ENCODE assay signal across 19 mouse cellular contexts in genomic region chr13:21292631-21293030, GRCm38 (mm10). TPM values are rescaled to one million over a fixed set of nuclear protein-coding genes. Genes with fewer than 3 reads are reported as not detected.
DNase-seq lines count a peak whose midpoint lies in the region; ATAC-seq lines count a peak whose summit lies in the region.
"Had no signal": no experiment of that assay in that cellular context is flagged by ENCODE, and none has a peak within 500 bp of the region (broad histone marks: within the 10 kb centered on the region; RNA-seq: fewer than 3 reads in every experiment).

Gene Gpx5, minus strand, starts transcription at chr13:21292731.

- no peak within 1 kb of the TSS for H3K9ac ChIP-seq in forebrain, embryonic 11.5 days (ENCODE audit: low read length)
- H3K9ac ChIP-seq in forebrain, embryonic 14.5 days (ENCODE audit: low read length) = no peak within 1 kb of the TSS

- no peaks in the 10 kb centered on the region for H3K4me1 ChIP-seq in forebrain, embryonic 11.5 days (replicated peaks; ENCODE audit: control insufficient read depth, insufficient read depth, low read length)
- no peaks in the 10 kb centered on the region for H3K4me1 ChIP-seq in forebrain, embryonic 14.5 days (ENCODE audit: control insufficient read depth, insufficient read depth, low read length)

- peak; percentile 14 for DNase-seq in forebrain, embryonic 11.5 days (ENCODE audit: low spot score)
- no peak for DNase-seq in forebrain, embryonic 14.5 days (ENCODE audit: low spot score)
- no peak for DNase-seq in gonadal fat pad, adult 2 months (ENCODE audit: low read depth)
- DNase-seq in kidney, adult 8-10 months = no peak
- DNase-seq: adrenal gland, adult 2 months; adrenal gland, adult 8-10 months; adrenal gland, postnatal 10 days; adrenal gland, postnatal 14 days; adrenal gland, postnatal 25 days; adrenal gland, postnatal 36 days; B cell, adult 2 months; cerebellum, adult 11 months; cerebellum, adult 11-12 months; cerebellum, adult 18-20 months had no signal

- no peak within 1 kb of the TSS for H3K27ac ChIP-seq in forebrain, embryonic 11.5 days (ENCODE audit: low read depth, low read length)
- H3K27ac ChIP-seq in forebrain, embryonic 14.5 days (ENCODE audit: low read depth, low read length) = no peak within 1 kb of the TSS

- no peak for ATAC-seq in forebrain, embryonic 11.5 days (replicated peaks; ENCODE audit: low FRiP score)
- ATAC-seq in forebrain, embryonic 14.5 days = no peak
- ATAC-seq: activated CD4-positive, CD25-positive, alpha-beta regulatory T cell, adult 4 months; CD4-positive, CD25-positive, alpha-beta regulatory T cell, adult 4 months; Patski had no signal

- no peaks in the 10 kb centered on the region for H3K27me3 ChIP-seq in forebrain, embryonic 11.5 days (ENCODE audit: control insufficient read depth, insufficient read depth, low read length)
- no peaks in the 10 kb centered on the region for H3K27me3 ChIP-seq in forebrain, embryonic 14.5 days (replicated peaks; ENCODE audit: control insufficient read depth, insufficient read depth, low read length)

- H3K36me3 ChIP-seq in forebrain, embryonic 11.5 days (ENCODE audit: control insufficient read depth, insufficient read depth, low read length) = no peaks in the 10 kb centered on the region
- no peaks in the 10 kb centered on the region for H3K36me3 ChIP-seq in forebrain, embryonic 14.5 days (ENCODE audit: control insufficient read depth, insufficient read depth, low read length)
- H3K36me3 ChIP-seq: G1E had no signal

- H3K9me3 ChIP-seq in forebrain, embryonic 11.5 days (ENCODE audit: control insufficient read depth, low read length) = no peaks in the 10 kb centered on the region
- no peaks in the 10 kb centered on the region for H3K9me3 ChIP-seq in forebrain, embryonic 14.5 days (replicated peaks; ENCODE audit: control insufficient read depth, low read length)
- H3K9me3 ChIP-seq: G1E had no signal

- WGBS in forebrain, embryonic 11.5 days = 94% methylated on average over 6 of the region's 6 CpGs
- WGBS in forebrain, embryonic 14.5 days = 94% methylated on average over 6 of the region's 6 CpGs

- no peak within 1 kb of the TSS for H3K4me3 ChIP-seq in forebrain, embryonic 11.5 days (ENCODE audit: low read depth, low read length)
- no peak within 1 kb of the TSS for H3K4me3 ChIP-seq in forebrain, embryonic 14.5 days (ENCODE audit: low read depth, low read length)

- no peak within 1 kb of the TSS for H3K4me2 ChIP-seq in forebrain, embryonic 11.5 days (ENCODE audit: low read depth, low read length, severe bottlenecking)
- no peak within 1 kb of the TSS for H3K4me2 ChIP-seq in forebrain, embryonic 14.5 days (ENCODE audit: low read length)

RNA-seq across cellular contexts. Expression of gene Gpx5, which starts in this region (rescaled TPM):
- polyA plus RNA-seq in forebrain, embryonic 11.5 days (2014; fragmentation: Nextera tagmentation; extraction: Ambion mirVana) = not detected in 2 replicates
- not detected in 2 replicates for polyA plus RNA-seq in forebrain, embryonic 14.5 days (2014; fragmentation: Nextera tagmentation; extraction: Ambion mirVana)
- 7,749 and 11,313 TPM in 2 replicates for polyA plus RNA-seq in gonadal fat pad, adult 2 months (2012; rRNA removed)
- polyA plus RNA-seq: activated CD4-positive, CD25-positive, alpha-beta regulatory T cell, adult 4 months; adrenal gland, adult 2 months; C2C12; CD4-positive, CD25-positive, alpha-beta regulatory T cell, adult 4 months; G1E; Patski had no signal

Comparison
In these comparisons a context has a peak if more than half of its experiments do, and no peak if none do; other contexts are left out.
1. RNA of gene Gpx5 (polyA plus RNA-seq): 7,749 to 11,313 TPM in gonadal fat pad, adult 2 months; not detected in forebrain, embryonic 11.5 days and not detected in forebrain, embryonic 14.5 days; every median in the first group is over 1,000 times any median in the second.
2. Peak in DNase-seq in forebrain, embryonic 11.5 days; RNA of the gene not detected or under 1 TPM.